Mouse (Mus musculus) adrenal gland (tissue): Measurements from ENCODE around the gene Ccnjl.

Experiments
- intact Hi-C: fragments of 180-260 bp; cut with DNase I; formaldehyde crosslinking; loops from one replicate; pipeline ENCODE4 v1.15.1; 2025

Gene Ccnjl

DNA sequence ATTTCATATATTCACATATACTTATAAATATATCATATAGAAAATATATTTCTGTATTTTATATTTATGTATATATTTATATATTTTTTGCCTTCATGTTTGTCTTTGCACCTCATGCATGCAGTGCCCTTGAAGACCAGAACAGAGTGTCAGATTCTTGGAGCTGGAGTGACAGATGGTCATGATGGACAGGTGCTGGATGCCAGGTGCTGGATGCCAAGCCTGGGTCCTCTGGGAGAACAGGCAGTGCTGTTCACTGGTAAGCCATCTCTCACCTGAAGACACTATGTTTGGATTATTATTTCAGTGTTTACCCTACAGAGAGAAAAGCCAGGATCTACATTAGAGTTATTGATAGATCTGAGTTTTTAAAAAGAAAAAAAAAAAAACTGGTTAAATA lies 9.8 kb upstream of the Ccnjl start:
- intact Hi-C loops = no loop called here

DNA sequence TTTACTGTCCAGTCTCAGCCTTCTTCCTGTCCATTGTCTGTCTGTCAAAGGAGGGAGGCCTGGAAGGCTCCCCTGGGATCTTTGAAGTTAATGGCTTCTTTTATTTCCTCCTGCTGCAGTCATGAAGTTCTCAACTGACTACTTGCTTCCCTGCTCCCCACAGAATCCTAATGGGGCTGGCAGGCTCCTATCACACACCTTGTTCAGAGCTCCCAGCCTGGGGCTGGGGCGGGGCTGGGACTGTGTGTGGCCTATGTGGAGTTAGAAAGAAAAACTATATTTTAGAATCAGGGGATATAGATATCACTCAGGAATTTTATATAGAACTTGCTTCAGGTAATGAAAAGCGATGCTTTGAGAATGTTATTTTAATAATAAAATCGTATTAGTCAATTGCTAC lies 8.1 kb upstream of the Ccnjl start:
- intact Hi-C loops = no loop called here

- intact Hi-C loops = no loop called here
Measured at GRCm38 (mm10) chr11:43528078-43528682, 404 bp upstream of the Ccnjl start.

DNA sequence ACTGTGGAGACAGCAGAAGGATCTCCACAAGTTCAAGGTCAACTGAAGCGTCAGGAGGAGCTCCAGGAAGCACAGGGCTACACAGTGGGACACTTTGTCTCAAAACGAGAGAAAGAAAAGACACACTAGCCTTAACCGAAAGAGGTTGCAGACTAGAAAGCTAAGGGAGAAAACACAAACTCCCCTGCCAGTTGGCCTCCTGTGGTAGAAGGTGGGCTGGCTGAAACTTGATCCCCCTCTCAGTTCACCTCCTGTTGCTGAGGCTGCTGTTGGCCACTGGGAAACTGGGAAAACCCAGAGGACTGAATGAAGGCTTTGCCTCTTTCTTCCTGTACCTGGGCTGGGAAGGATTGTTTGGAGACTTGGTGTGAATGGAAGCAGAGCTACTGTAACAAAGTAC lies 1.5 kb downstream of the Ccnjl start:
- intact Hi-C loops = no loop called here

GRCm38 (mm10) chr11:43531619-43532018 lies 3.0 kb downstream of the Ccnjl start:
- intact Hi-C loops = no loop called here

- intact Hi-C loops = no loop called here
Measured at GRCm38 (mm10) chr11:43537074-43537473, 8.5 kb downstream of the Ccnjl start.

- intact Hi-C loops = no loop called here
Measured at GRCm38 (mm10) chr11:43539863-43540262, 11.3 kb downstream of the Ccnjl start.

- intact Hi-C loops = no loop called here
Measured at GRCm38 (mm10) chr11:43543711-43544466, 15.3 kb downstream of the Ccnjl start.

- intact Hi-C loops = no loop called here
Measured at GRCm38 (mm10) chr11:43544819-43545218, 16.2 kb downstream of the Ccnjl start.

DNA sequence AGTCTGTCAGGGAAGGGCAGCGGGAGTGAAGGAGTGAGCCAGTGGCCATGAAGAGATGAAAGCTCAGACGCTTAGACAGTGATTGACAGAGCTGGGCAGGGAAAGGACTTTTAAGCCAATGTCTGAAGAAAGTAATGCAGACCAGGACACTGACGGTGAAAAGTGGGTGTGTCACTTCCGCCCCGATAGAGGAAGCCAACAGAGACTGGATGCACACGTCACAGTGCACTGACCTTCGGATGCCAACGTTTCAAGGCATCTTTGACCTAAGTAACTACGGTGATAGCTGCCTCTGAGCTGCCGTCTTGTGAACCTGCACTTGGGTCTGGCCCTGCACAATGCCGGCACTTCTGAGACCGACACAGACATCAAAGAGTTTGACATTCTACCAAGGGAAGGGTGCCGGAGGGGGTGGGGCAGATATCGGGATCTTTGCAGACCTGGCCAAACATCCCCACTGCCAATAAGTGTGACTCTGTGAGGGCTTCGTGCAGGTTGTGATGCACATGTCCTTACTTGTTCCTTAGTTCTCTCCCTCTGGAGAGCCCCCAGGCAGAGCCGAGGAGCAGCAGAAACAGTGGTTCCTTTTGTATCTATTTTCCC lies 17.4 kb downstream of the Ccnjl start:
- intact Hi-C loops = no loop called here

DNA sequence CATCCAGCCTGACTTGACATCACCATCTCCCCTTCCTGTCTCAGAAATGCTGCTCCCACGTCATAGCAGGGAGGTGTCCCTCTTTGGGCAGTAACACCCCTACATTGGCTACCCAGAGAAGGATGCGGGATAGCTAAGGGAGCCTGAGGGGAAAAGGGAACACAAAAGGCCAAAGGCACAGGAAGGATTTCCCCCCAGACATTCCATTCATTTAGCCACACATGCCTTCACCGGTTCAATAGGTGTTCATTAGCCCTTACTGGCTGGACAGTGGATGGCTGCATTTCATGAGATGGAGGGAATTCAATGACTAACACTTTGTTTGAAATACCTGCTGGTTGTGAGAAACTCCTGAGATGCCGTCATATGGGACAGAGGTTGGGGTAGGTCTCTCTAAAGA lies 18.1 kb downstream of the Ccnjl start:
- intact Hi-C loops = no loop called here

DNA sequence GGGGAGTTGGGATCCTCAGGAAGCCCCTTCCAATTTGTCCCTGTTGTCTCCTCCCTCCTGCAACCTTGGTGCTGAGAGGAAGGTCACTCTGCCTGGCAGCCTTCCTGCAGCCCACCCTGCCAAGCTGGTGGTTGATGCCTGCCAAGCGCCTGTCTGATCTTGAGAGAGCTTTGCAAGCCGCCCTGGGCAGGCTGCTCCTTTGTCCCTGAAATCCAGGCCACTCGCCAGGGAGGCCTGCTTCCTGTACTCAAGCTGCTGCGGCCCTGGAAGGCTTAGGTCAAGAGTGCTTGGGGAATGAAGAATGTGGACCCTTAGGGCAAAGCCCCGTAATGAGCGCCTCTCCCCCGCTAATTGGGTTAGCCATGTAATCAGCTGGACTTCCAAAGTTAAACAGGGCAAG lies 19.6 kb downstream of the Ccnjl start:
- intact Hi-C loops = no loop called here

- intact Hi-C loops = no loop called here
Measured at GRCm38 (mm10) chr11:43548657-43549435, 20.3 kb downstream of the Ccnjl start.

DNA sequence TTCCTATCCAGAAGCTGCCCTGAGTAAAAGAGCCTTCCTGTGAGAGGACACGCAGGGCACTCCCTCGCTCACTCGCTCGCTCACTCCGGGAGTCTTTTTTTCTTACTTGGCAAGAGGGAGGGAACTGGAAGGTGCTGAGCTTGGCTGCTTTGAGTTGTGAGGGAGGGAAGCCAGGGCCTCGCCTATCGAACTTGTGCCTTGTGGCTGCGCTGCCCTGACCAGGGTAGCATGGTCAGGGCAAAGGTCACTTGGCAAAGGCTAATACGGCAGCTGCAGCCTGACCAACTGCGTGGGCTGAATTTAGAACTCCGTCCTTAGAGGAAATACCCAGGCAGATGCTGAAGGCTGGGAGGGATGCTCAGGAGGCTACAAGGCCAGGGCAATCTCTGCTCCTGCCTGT lies 21.1 kb downstream of the Ccnjl start:
- intact Hi-C loops = loop anchor here (10.0 kb wide), 1 partner anchor 55 kb away; no protein-coding TSS in a partner anchor

GRCm38 (mm10) chr11:43551756-43552155 lies 23.2 kb downstream of the Ccnjl start:
- intact Hi-C loops = loop anchor here (10.0 kb wide), 1 partner anchor 57 kb away; no protein-coding TSS in a partner anchor

GRCm38 (mm10) chr11:43552675-43553074 lies 24.1 kb downstream of the Ccnjl start:
- intact Hi-C loops = loop anchor here (10.0 kb wide), 1 partner anchor 58 kb away; no protein-coding TSS in a partner anchor

GRCm38 (mm10) chr11:43556538-43556937 lies 28.0 kb downstream of the Ccnjl start:
- intact Hi-C loops = loop anchor here (10.0 kb wide), 1 partner anchor 62 kb away; no protein-coding TSS in a partner anchor

DNA sequence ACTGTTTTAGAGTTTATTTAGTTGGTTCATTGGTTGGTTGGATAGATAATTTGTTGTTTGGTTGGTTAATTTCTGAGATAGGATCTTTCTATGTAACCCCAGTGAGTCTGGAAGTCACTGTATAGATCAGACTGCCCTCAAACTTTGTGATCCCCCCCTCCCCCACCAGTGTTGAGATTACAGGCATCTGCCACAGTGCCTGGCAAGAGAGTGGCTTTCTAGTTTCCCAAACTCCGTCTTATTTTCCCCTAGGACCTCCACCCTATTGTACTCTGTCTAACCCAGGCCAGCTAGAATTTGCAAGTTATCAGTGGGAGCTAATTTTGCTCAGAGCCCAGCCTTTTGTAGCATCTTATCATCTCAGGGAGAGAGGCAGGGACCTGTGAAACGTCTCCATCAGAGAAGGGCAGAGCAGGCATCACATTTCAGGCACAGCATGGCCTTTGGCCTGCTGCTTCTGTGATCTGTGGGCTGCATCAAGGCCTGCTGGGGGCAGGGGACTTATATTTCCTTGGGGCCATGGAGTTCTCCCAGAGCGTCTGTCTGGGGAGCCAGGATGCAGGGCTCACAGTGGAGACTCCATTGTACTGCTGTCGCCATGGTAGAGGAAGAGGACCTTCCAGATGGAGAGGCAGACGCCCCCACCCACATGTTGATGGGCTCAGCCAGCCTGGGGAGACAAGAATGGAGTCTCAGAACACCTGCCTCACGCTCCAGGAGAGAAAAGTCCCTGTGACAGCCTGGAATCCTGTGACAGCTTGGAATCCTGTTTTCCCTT lies 31.1 kb downstream of the Ccnjl start:
- intact Hi-C loops = loop anchor here (10.0 kb wide), 1 partner anchor 65 kb away; no protein-coding TSS in a partner anchor

DNA sequence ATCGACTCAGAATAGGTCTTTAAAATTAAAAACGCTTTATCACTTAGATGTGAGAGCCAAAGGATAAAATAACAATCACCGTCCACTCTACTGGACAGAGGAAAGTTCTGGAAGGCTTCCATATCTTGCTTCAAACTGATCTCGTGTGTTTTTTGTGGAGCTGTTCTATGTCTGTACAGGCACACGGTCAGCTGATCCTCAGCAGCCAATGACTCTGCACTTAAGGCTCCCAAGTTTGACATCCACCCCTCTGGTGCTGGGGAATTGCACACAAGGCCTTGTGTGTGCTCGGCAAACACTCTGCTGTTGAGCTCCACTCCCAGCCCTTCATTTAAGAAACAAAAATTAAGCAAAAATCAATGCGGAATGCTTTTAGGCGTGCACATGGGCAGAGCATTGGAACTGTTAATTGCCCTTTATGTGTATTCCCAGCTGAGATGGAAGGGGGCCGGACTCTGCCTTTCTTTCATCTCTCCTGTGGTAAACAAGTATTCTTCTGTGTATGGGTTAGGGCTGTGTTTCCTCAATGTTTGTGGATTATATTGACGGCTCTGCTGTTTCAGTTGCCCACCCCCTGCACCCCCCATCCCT lies 35.2 kb downstream of the Ccnjl start:
- intact Hi-C loops = no loop called here

GRCm38 (mm10) chr11:43565414-43565813 lies 36.8 kb downstream of the Ccnjl start:
- intact Hi-C loops = no loop called here
